Comparison of ENCODE assay signal across 8 mouse cellular contexts in the genomic region with DNA sequence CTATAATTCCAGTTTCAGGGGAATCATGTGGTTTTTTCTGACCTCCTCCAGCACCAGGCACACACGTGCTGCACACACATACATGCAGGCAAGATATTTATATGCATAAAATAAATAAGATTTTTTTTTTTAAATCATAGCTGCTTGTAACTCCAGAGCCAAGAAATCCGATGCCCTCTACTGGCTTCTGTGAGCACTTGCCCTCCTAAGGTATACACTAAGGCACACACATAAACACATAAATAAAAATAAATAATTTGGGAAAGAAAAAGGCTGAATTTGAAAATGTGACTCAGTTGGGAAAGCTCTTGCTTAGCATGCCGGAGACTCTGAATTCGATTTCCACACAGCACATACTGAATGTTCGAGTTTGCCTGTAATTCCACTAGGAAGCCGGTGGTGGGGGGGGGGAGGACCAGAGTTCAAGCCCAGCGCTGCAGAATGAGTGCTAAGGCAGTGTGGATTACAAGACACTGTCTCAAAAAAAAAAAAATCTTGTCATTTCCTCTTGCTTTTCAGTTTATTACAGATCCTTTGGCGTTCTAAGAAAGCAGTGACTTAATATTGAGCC. TPM values are rescaled to one million over a fixed set of nuclear protein-coding genes. Genes with fewer than 3 reads are reported as not detected.
A peak's percentile ranks its signal among the peaks of the same experiment; 100 is the strongest.
DNase-seq lines count a peak whose midpoint lies in the region; ATAC-seq and TF ChIP-seq lines count a peak whose summit lies in the region.

No protein-coding gene starts in this region.

- ATAC-seq in hindbrain, postnatal 0 days, result peak; percentile 14; the same call in 1 of the 2 replicates
- ATAC-seq in midbrain, postnatal 0 days (ENCODE audit: low FRiP score), result peak; percentile 54
- ATAC-seq in monocyte, adult 5-6 weeks (replicated peaks; ENCODE audit: insufficient number of reproducible peaks, low FRiP score, low TSS enrichment, poor library complexity, severe bottlenecking), result no peak

- no peaks in the 10 kb centered on the region for H3K27me3 ChIP-seq in embryonic facial prominence, embryonic 10.5 days (replicated peaks; ENCODE audit: low read depth, poor library complexity, severe bottlenecking)
- H3K27me3 ChIP-seq in hindbrain, postnatal 0 days (ENCODE audit: insufficient read depth, low read length), result no peaks in the 10 kb centered on the region
- no peaks in the 10 kb centered on the region for H3K27me3 ChIP-seq in midbrain, postnatal 0 days (ENCODE audit: insufficient read depth, low read length)

- H3K4me3 ChIP-seq in left cerebral cortex, adult 2 months, result peak overlapping the region; percentile 91
- H3K4me3 ChIP-seq in embryonic facial prominence, embryonic 10.5 days, result peak overlapping the region; percentile 93
- H3K4me3 ChIP-seq in hindbrain, postnatal 0 days (ENCODE audit: low read length), result peak overlapping the region; percentile 97
- peak overlapping the region; percentile 99 for H3K4me3 ChIP-seq in midbrain, postnatal 0 days (ENCODE audit: low read depth, low read length)

- TF ChIP-seq CTCF in left cerebral cortex, adult 2 months (IDR thresholded peaks at IDR 0.05), result no peak
- TF ChIP-seq CTCF in hindbrain, postnatal 0 days (IDR thresholded peaks at IDR 0.05; ENCODE audit: low read depth), result no peak
- TF ChIP-seq CTCF in midbrain, postnatal 0 days (IDR thresholded peaks at IDR 0.05), result no peak

- DNase-seq in left cerebral cortex, adult 2 months (ENCODE audit: extremely low spot score in 1 of 2, low spot score in 2 of 2), result no peak
- DNase-seq in left cerebral cortex, postnatal 14 days (ENCODE audit: low spot score in 2 of 2), result no peak
- no peak for DNase-seq in embryonic facial prominence, embryonic 10.5 days (ENCODE audit: low spot score)
- DNase-seq in hindbrain, postnatal 0 days (ENCODE audit: low spot score), result peak; percentile 45
- DNase-seq in midbrain, postnatal 0 days (ENCODE audit: low spot score), result peak; percentile 53
- DNase-seq in layer of hippocampus, adult 9-10 months (ENCODE audit: low spot score), result no peak
- DNase-seq in cerebellum, postnatal 10 days, result no peak

- intact Hi-C loops in left cerebral cortex, adult 2 months (cut with DNase I), result loop anchor here (1.0 kb wide), 1 partner anchor 11 kb away; a partner anchor contains a TSS
- intact Hi-C loops in left cerebral cortex, postnatal 14 days (cut with DNase I), result no loop called here

- H3K4me2 ChIP-seq in hindbrain, postnatal 0 days (ENCODE audit: low read depth, low read length), result peak overlapping the region; percentile 51
- H3K4me2 ChIP-seq in midbrain, postnatal 0 days (ENCODE audit: low read depth, low read length, poor library complexity, severe bottlenecking), result peak overlapping the region; percentile 47

- H3K9ac ChIP-seq in hindbrain, postnatal 0 days (replicated peaks; ENCODE audit: low read length), result peak overlapping the region; percentile 94
- no peak overlapping the region; the same call in 1 of the 2 replicates for H3K9ac ChIP-seq in midbrain, postnatal 0 days (replicated peaks; ENCODE audit: low read length, poor library complexity, severe bottlenecking)

- H3K4me1 ChIP-seq in embryonic facial prominence, embryonic 10.5 days, result peaks cover 15% of the 10 kb centered on the region
- no peaks in the 10 kb centered on the region for H3K4me1 ChIP-seq in hindbrain, postnatal 0 days (ENCODE audit: insufficient read depth, low read length)
- H3K4me1 ChIP-seq in midbrain, postnatal 0 days (ENCODE audit: insufficient read depth, low read length), result no peaks in the 10 kb centered on the region

- H3K27ac ChIP-seq in left cerebral cortex, adult 2 months, result peak overlapping the region; percentile 51; the same call in 1 of the 2 replicates
- H3K27ac ChIP-seq in embryonic facial prominence, embryonic 10.5 days (replicated peaks), result peak overlapping the region; percentile 97
- no peak overlapping the region for H3K27ac ChIP-seq in hindbrain, postnatal 0 days
- peak overlapping the region; percentile 64 for H3K27ac ChIP-seq in midbrain, postnatal 0 days (ENCODE audit: low read depth, low read length)

- H3K9me3 ChIP-seq in embryonic facial prominence, embryonic 10.5 days, result no peaks in the 10 kb centered on the region
- H3K9me3 ChIP-seq in hindbrain, postnatal 0 days (ENCODE audit: low read length), result no peaks in the 10 kb centered on the region
- H3K9me3 ChIP-seq in midbrain, postnatal 0 days (ENCODE audit: low read length), result no peaks in the 10 kb centered on the region

- 13% methylated on average over 8 of the region's 8 CpGs for WGBS in embryonic facial prominence, embryonic 10.5 days
- 9% methylated on average over 8 of the region's 8 CpGs for WGBS in hindbrain, postnatal 0 days
- WGBS in midbrain, postnatal 0 days, result 14% methylated on average over 8 of the region's 8 CpGs

- peaks cover 31% of the 10 kb centered on the region for H3K36me3 ChIP-seq in embryonic facial prominence, embryonic 10.5 days (replicated peaks)
- peaks cover 15% of the 10 kb centered on the region; the same call in 1 of the 2 replicates for H3K36me3 ChIP-seq in hindbrain, postnatal 0 days (ENCODE audit: insufficient read depth, low read length)
- H3K36me3 ChIP-seq in midbrain, postnatal 0 days (ENCODE audit: insufficient read depth, low read length), result 0 out of 2 replicates have a peak, but pooled peaks cover 5% of the 10 kb centered on the region

RNA-seq across cellular contexts. Expression of a gene that starts 0.5 kb away (rescaled TPM):
- 100 to 1,000 TPM in 1 of 2 experiments, 10 to 100 TPM in 1; 90.1 to 102 TPM for total RNA-seq in left cerebral cortex, adult 2 months (2021)
- total RNA-seq in left cerebral cortex, postnatal 14 days (2021), result 10 to 100 TPM; 94.4 to 96.0 TPM
- 206 and 210 TPM in 2 replicates for polyA plus RNA-seq in embryonic facial prominence, embryonic 10.5 days (2016; fragmentation: Nextera tagmentation; extraction: Ambion mirVana)
- total RNA-seq in hindbrain, postnatal 0 days (2014; rRNA removed), result 65.0 and 72.6 TPM in 2 replicates
- 136 and 144 TPM in 2 replicates for polyA plus RNA-seq in hindbrain, postnatal 0 days (2015; fragmentation: Nextera tagmentation; extraction: Ambion mirVana)
- total RNA-seq in midbrain, postnatal 0 days (2014; rRNA removed), result 105 and 128 TPM in 2 replicates
- 136 and 139 TPM in 2 replicates for polyA plus RNA-seq in midbrain, postnatal 0 days (2015; fragmentation: Nextera tagmentation; extraction: Ambion mirVana)
- 158 to 185 TPM (median 171 TPM) in 3 replicates for total RNA-seq in monocyte, adult 5-6 weeks (2017)

RNA-seq across cellular contexts. Expression of a gene that starts 10.5 kb away (rescaled TPM):
- total RNA-seq in left cerebral cortex, adult 2 months (2021), result 10 to 100 TPM; 43.8 to 49.4 TPM
- 10 to 100 TPM; 30.1 to 37.5 TPM for total RNA-seq in left cerebral cortex, postnatal 14 days (2021)
- polyA plus RNA-seq in embryonic facial prominence, embryonic 10.5 days (2016; fragmentation: Nextera tagmentation; extraction: Ambion mirVana), result 32.7 and 35.5 TPM in 2 replicates
- 15.7 and 18.7 TPM in 2 replicates for total RNA-seq in hindbrain, postnatal 0 days (2014; rRNA removed)
- polyA plus RNA-seq in hindbrain, postnatal 0 days (2015; fragmentation: Nextera tagmentation; extraction: Ambion mirVana), result 23.3 and 25.7 TPM in 2 replicates
- 27.9 and 32.0 TPM in 2 replicates for total RNA-seq in midbrain, postnatal 0 days (2014; rRNA removed)
- 18.6 and 21.5 TPM in 2 replicates for polyA plus RNA-seq in midbrain, postnatal 0 days (2015; fragmentation: Nextera tagmentation; extraction: Ambion mirVana)
- 23.6 to 39.2 TPM (median 28.2 TPM) in 3 replicates for total RNA-seq in monocyte, adult 5-6 weeks (2017)

RNA-seq across cellular contexts. Expression of a gene that starts 21.8 kb away (rescaled TPM):
- 10 to 100 TPM; 11.0 to 14.3 TPM for total RNA-seq in left cerebral cortex, adult 2 months (2021)
- 10 to 100 TPM; 14.7 to 16.8 TPM for total RNA-seq in left cerebral cortex, postnatal 14 days (2021)
- polyA plus RNA-seq in embryonic facial prominence, embryonic 10.5 days (2016; fragmentation: Nextera tagmentation; extraction: Ambion mirVana), result 41.3 and 49.3 TPM in 2 replicates
- 20.7 and 22.7 TPM in 2 replicates for total RNA-seq in hindbrain, postnatal 0 days (2014; rRNA removed)
- 72.4 and 73.7 TPM in 2 replicates for polyA plus RNA-seq in hindbrain, postnatal 0 days (2015; fragmentation: Nextera tagmentation; extraction: Ambion mirVana)
- total RNA-seq in midbrain, postnatal 0 days (2014; rRNA removed), result 24.3 and 26.8 TPM in 2 replicates
- 64.0 and 72.1 TPM in 2 replicates for polyA plus RNA-seq in midbrain, postnatal 0 days (2015; fragmentation: Nextera tagmentation; extraction: Ambion mirVana)
- total RNA-seq in monocyte, adult 5-6 weeks (2017), result 20.1 to 36.2 TPM (median 31.5 TPM) in 3 replicates

Comparison
In these comparisons a context has a peak if more than half of its experiments do, and no peak if none do; other contexts are left out.
1. DNase-seq: peak in hindbrain, postnatal 0 days (single experiment) and midbrain, postnatal 0 days (single experiment); none in left cerebral cortex, adult 2 months (0 of 2), left cerebral cortex, postnatal 14 days (0 of 2), embryonic facial prominence, embryonic 10.5 days (single experiment), layer of hippocampus, adult 9-10 months (single experiment) and cerebellum, postnatal 10 days (0 of 2).
2. Peak in every context shown above with its lines, with median percentiles within 50 percentile points of each other: H3K4me3 ChIP-seq.